11 mouse cellular contexts compared by ENCODE assay signal in genomic region chr3:147990831-147991230, GRCm38 (mm10).
DNase-seq lines count a peak whose midpoint lies in the region; ATAC-seq and TF ChIP-seq lines count a peak whose summit lies in the region.
"Had no signal": no experiment of that assay in that cellular context is flagged by ENCODE, and none has a peak within 500 bp of the region (broad histone marks: within the 10 kb centered on the region; RNA-seq: fewer than 3 reads in every experiment).

No protein-coding gene starts in this region.

- WGBS in forebrain, embryonic 11.5 days = 27% methylated on average over 10 of the region's 10 CpGs
- WGBS in forebrain, embryonic 10.5 days = 48% methylated on average over 10 of the region's 10 CpGs
- WGBS in lung, embryonic 15.5 days = 24% methylated on average over 10 of the region's 10 CpGs
- 23% methylated on average over 10 of the region's 10 CpGs for WGBS in hindbrain, postnatal 0 days
- 32% methylated on average over 10 of the region's 10 CpGs for WGBS in stomach, embryonic 14.5 days

- ATAC-seq in forebrain, embryonic 11.5 days (replicated peaks; ENCODE audit: low FRiP score) = no peak
- ATAC-seq in lung, embryonic 15.5 days (ENCODE audit: borderline replicate concordance, extremely low read depth, low FRiP score, low TSS enrichment) = no peak
- ATAC-seq in hindbrain, postnatal 0 days = no peak
- no peak for ATAC-seq in stomach, embryonic 14.5 days (ENCODE audit: insufficient number of reproducible peaks, insufficient read depth, low FRiP score, low read depth)
- ATAC-seq: liver, postnatal 0 days; Patski had no signal

- H3K36me3 ChIP-seq in forebrain, embryonic 11.5 days (ENCODE audit: control insufficient read depth, insufficient read depth, low read length) = no peaks in the 10 kb centered on the region
- H3K36me3 ChIP-seq in forebrain, embryonic 10.5 days (replicated peaks) = no peaks in the 10 kb centered on the region
- no peaks in the 10 kb centered on the region for H3K36me3 ChIP-seq in lung, embryonic 15.5 days
- H3K36me3 ChIP-seq in hindbrain, postnatal 0 days (ENCODE audit: insufficient read depth, low read length) = no peaks in the 10 kb centered on the region
- no peaks in the 10 kb centered on the region for H3K36me3 ChIP-seq in stomach, embryonic 14.5 days (ENCODE audit: control insufficient read depth, insufficient read depth, low read length)

- no peak for DNase-seq in forebrain, embryonic 11.5 days (ENCODE audit: low spot score)
- no peak for DNase-seq in forebrain, embryonic 10.5 days (ENCODE audit: extremely low spot score, low spot score)
- no peak for DNase-seq in lung, adult 18-20 months
- no peak for DNase-seq in hindbrain, postnatal 0 days (ENCODE audit: low spot score)
- no peak for DNase-seq in cerebellum, adult 11 months
- no peak for DNase-seq in spleen, postnatal 10 days (ENCODE audit: low spot score in 2 of 2)
- DNase-seq: heart, adult 2 months; liver, postnatal 0 days had no signal

- no peak overlapping the region; the same call in 1 of the 2 replicates for H3K9ac ChIP-seq in forebrain, embryonic 11.5 days (ENCODE audit: low read length)
- H3K9ac ChIP-seq in lung, embryonic 15.5 days = no peak overlapping the region
- no peak overlapping the region for H3K9ac ChIP-seq in hindbrain, postnatal 0 days (replicated peaks; ENCODE audit: low read length)
- no peak overlapping the region for H3K9ac ChIP-seq in stomach, embryonic 14.5 days (replicated peaks; ENCODE audit: low read depth, low read length)
- H3K9ac ChIP-seq: liver, postnatal 0 days had no signal

- H3K27me3 ChIP-seq in forebrain, embryonic 11.5 days (ENCODE audit: control insufficient read depth, insufficient read depth, low read length) = no peaks in the 10 kb centered on the region
- no peaks in the 10 kb centered on the region for H3K27me3 ChIP-seq in forebrain, embryonic 10.5 days (ENCODE audit: poor library complexity, severe bottlenecking)
- H3K27me3 ChIP-seq in lung, embryonic 15.5 days = no peaks in the 10 kb centered on the region
- H3K27me3 ChIP-seq in hindbrain, postnatal 0 days (ENCODE audit: insufficient read depth, low read length) = no peaks in the 10 kb centered on the region
- no peaks in the 10 kb centered on the region for H3K27me3 ChIP-seq in stomach, embryonic 14.5 days (ENCODE audit: control insufficient read depth, insufficient read depth, low read length)

- TF ChIP-seq CTCF in hindbrain, postnatal 0 days (IDR thresholded peaks at IDR 0.05; ENCODE audit: low read depth) = no peak

- H3K9me3 ChIP-seq in forebrain, embryonic 11.5 days (ENCODE audit: control insufficient read depth, low read length) = no peaks in the 10 kb centered on the region
- H3K9me3 ChIP-seq in forebrain, embryonic 10.5 days = no peaks in the 10 kb centered on the region
- no peaks in the 10 kb centered on the region for H3K9me3 ChIP-seq in lung, embryonic 15.5 days
- H3K9me3 ChIP-seq in hindbrain, postnatal 0 days (ENCODE audit: low read length) = no peaks in the 10 kb centered on the region
- no peaks in the 10 kb centered on the region for H3K9me3 ChIP-seq in stomach, embryonic 14.5 days (ENCODE audit: control insufficient read depth, low read depth, low read length)

- no peak overlapping the region for H3K4me3 ChIP-seq in forebrain, embryonic 11.5 days (ENCODE audit: low read depth, low read length)
- no peak overlapping the region; the same call in 1 of the 2 replicates for H3K4me3 ChIP-seq in forebrain, embryonic 10.5 days
- peak overlapping the region; percentile 13; the same call in 1 of the 2 replicates for H3K4me3 ChIP-seq in lung, embryonic 15.5 days
- H3K4me3 ChIP-seq in hindbrain, postnatal 0 days (ENCODE audit: low read length) = peak overlapping the region; percentile 16; the same call in 1 of the 2 replicates
- H3K4me3 ChIP-seq in stomach, embryonic 14.5 days (ENCODE audit: low read depth, low read length) = no peak overlapping the region
- H3K4me3 ChIP-seq: heart, adult 2 months had no signal

- H3K4me2 ChIP-seq in forebrain, embryonic 11.5 days (ENCODE audit: low read depth, low read length, severe bottlenecking) = peak overlapping the region; percentile 34
- peak overlapping the region; percentile 46 for H3K4me2 ChIP-seq in lung, embryonic 15.5 days
- H3K4me2 ChIP-seq in hindbrain, postnatal 0 days (ENCODE audit: low read depth, low read length) = peak overlapping the region; percentile 53
- H3K4me2 ChIP-seq in stomach, embryonic 14.5 days (replicated peaks; ENCODE audit: low read depth, low read length) = peak overlapping the region; percentile 24; the same call in 1 of the 2 replicates

- H3K27ac ChIP-seq in forebrain, embryonic 11.5 days (ENCODE audit: low read depth, low read length) = no peak overlapping the region
- H3K27ac ChIP-seq in forebrain, embryonic 10.5 days = no peak overlapping the region
- H3K27ac ChIP-seq in lung, embryonic 15.5 days = no peak overlapping the region
- no peak overlapping the region for H3K27ac ChIP-seq in hindbrain, postnatal 0 days
- H3K27ac ChIP-seq in stomach, embryonic 14.5 days (ENCODE audit: low read length) = no peak overlapping the region
- H3K27ac ChIP-seq: heart, adult 2 months had no signal

- no peaks in the 10 kb centered on the region for H3K4me1 ChIP-seq in forebrain, embryonic 11.5 days (replicated peaks; ENCODE audit: control insufficient read depth, insufficient read depth, low read length)
- H3K4me1 ChIP-seq in forebrain, embryonic 10.5 days = peaks cover 15% of the 10 kb centered on the region
- peaks cover 5% of the 10 kb centered on the region; the same call in 1 of the 2 replicates for H3K4me1 ChIP-seq in lung, embryonic 15.5 days
- H3K4me1 ChIP-seq in hindbrain, postnatal 0 days (ENCODE audit: insufficient read depth, low read length) = no peaks in the 10 kb centered on the region
- H3K4me1 ChIP-seq in stomach, embryonic 14.5 days (ENCODE audit: control insufficient read depth, insufficient read depth, low read length) = no peaks in the 10 kb centered on the region

Comparison
In these comparisons a context has a peak if more than half of its experiments do, and no peak if none do; other contexts are left out.
1. H3K4me3 ChIP-seq: peak in lung, embryonic 15.5 days (single experiment) and hindbrain, postnatal 0 days (single experiment); none in forebrain, embryonic 11.5 days (single experiment), forebrain, embryonic 10.5 days (single experiment) and stomach, embryonic 14.5 days (single experiment).
2. Peak in every context shown above with its lines, with median percentiles within 50 percentile points of each other: H3K4me2 ChIP-seq.